Mouse (Mus musculus) heart, postnatal 0 days (tissue): Measurements from ENCODE around the gene Sesn1.

Experiments
- CTCF ChIP-seq: IDR thresholded peaks from 2 replicates; pipeline ENCODE4 v1.5.1; 2016; ENCODE audit warnings: antibody characterized with exemption, control low read depth, low read depth
- EP300 ChIP-seq: IDR thresholded peaks from 2 replicates; pipeline ENCODE4 v1.6.1; 2016; ENCODE audit warnings: antibody characterized with exemption, low read depth

DNA sequence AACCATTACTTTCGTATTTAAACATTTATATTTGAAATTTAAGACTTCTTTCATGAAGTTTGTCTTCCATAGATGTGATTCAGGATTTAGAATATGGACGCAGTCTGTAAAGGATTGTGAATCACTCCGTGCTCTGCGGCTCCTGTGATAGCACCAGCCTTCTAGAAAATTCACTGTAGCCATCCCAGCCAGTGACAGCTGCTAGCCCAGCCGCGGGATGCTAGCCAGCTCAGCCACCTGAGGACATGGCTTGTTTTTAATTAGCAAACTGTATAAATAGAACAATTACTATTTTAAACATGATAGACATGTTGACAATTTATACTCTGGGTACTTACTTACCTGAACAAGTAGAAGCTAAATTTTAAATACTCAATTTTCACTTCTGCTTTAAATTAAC, 92.1 kb downstream of the Sesn1 start:
- TF ChIP-seq CTCF (no peak), EP300 (no peak)
